Mouse (Mus musculus): Measurements from ENCODE around the gene Dync1li1.
"Not testable (repeated sequence)": the region's sequence is repeated elsewhere in the genome, so short reads cannot be mapped to it uniquely, and the experiment has no call there.

Dync1li1 gene

GRCm38 (mm10) chr9:114688252-114688952, at the start of gene Dync1li1:
TSS of gene Dync1li1 (plus strand) at chr9:114688790.
- DNase-seq = peak; percentile 98 to 100

GRCm38 (mm10) chr9:114639186-114639748, 49.3 kb upstream of the Dync1li1 start:
- DNase-seq = peak in 1 of 2 experiments; percentile 10

GRCm38 (mm10) chr9:114639839-114640646, 48.5 kb upstream of the Dync1li1 start, which contains the start of gene Cnot10:
TSS of gene Cnot10 (minus strand) at chr9:114640184.
- DNase-seq = peak; percentile 97 to 99

GRCm38 (mm10) chr9:114646556-114647505, 41.8 kb upstream of the Dync1li1 start:
- no peak for DNase-seq

GRCm38 (mm10) chr9:114647506-114648432, 40.8 kb upstream of the Dync1li1 start:
- DNase-seq = no peak

GRCm38 (mm10) chr9:114648472-114648871, 40.1 kb upstream of the Dync1li1 start:
- DNase-seq = not testable (repeated sequence)

GRCm38 (mm10) chr9:114649371-114649770, 39.2 kb upstream of the Dync1li1 start:
- no peak for DNase-seq

GRCm38 (mm10) chr9:114650938-114651634, 37.5 kb upstream of the Dync1li1 start:
- no peak for DNase-seq

- no peak for DNase-seq
Measured at GRCm38 (mm10) chr9:114655356-114655755, 33.2 kb upstream of the Dync1li1 start.

GRCm38 (mm10) chr9:114656701-114657100, 31.9 kb upstream of the Dync1li1 start:
- DNase-seq = no peak

- no peak for DNase-seq
Measured at GRCm38 (mm10) chr9:114660506-114660905, 28.1 kb upstream of the Dync1li1 start.

GRCm38 (mm10) chr9:114660983-114661382, 27.6 kb upstream of the Dync1li1 start:
- DNase-seq = no peak

- DNase-seq = no peak
Measured at GRCm38 (mm10) chr9:114661991-114662390, 26.6 kb upstream of the Dync1li1 start.

- DNase-seq = no peak
Measured at GRCm38 (mm10) chr9:114663782-114664181, 24.8 kb upstream of the Dync1li1 start.

- DNase-seq = no peak
Measured at GRCm38 (mm10) chr9:114666858-114667257, 21.7 kb upstream of the Dync1li1 start.

GRCm38 (mm10) chr9:114668047-114668446, 20.5 kb upstream of the Dync1li1 start:
- DNase-seq = no peak

- no peak for DNase-seq
Measured at GRCm38 (mm10) chr9:114669011-114669410, 19.6 kb upstream of the Dync1li1 start.

GRCm38 (mm10) chr9:114671946-114672345, 16.6 kb upstream of the Dync1li1 start:
- no peak for DNase-seq

GRCm38 (mm10) chr9:114672703-114673561, 15.7 kb upstream of the Dync1li1 start:
- DNase-seq = peak; percentile 67 to 71

- peak; percentile 29 to 35 for DNase-seq
Measured at GRCm38 (mm10) chr9:114673626-114674025, 15.0 kb upstream of the Dync1li1 start.
